Mouse (Mus musculus): ENCODE results near the gene Tcf12. TPM values are rescaled to one million over a fixed set of nuclear protein-coding genes. Genes with fewer than 3 reads are reported as not detected.

Gene Tcf12
- total and polyA plus RNA-seq, 2 experiments = 18.4 to 19.2 TPM

- Histone ChIP-seq H3K79me2 (ENCODE audit: control insufficient read depth, insufficient read depth, low read length) (no peaks in the 10 kb centered on the region), H3K4me1 (ENCODE audit: control insufficient read depth, insufficient read depth, low read length) (no peaks in the 10 kb centered on the region), H3K4me3 (ENCODE audit: insufficient read depth, low read depth, low read length) (no peak overlapping the region), H3K9ac (ENCODE audit: low read depth, low read length) (no peak overlapping the region), H3K36me3 (ENCODE audit: control insufficient read depth, insufficient read depth, low read length) (no peaks in the 10 kb centered on the region), H3K27me3 (ENCODE audit: control insufficient read depth, insufficient read depth, low read length) (no peaks in the 10 kb centered on the region), H3K27ac (replicated peaks; ENCODE audit: insufficient read depth, low read depth, low read length) (no peak overlapping the region)
- no peak for TF ChIP-seq POLR2A (IDR thresholded peaks at IDR 0.05; ENCODE audit: extremely low read depth, insufficient read depth, low read length)
- TF ChIP-seq CTCF (IDR thresholded peaks at IDR 0.05; ENCODE audit: low read depth, low read length) = no peak
- no peak for DNase-seq (ENCODE audit: extremely low read depth, low read depth, low spot score)
Measured at GRCm38 (mm10) chr9:72118490-72118889, 6.8 kb upstream of the Tcf12 start.

- Histone ChIP-seq H3K9ac (ENCODE audit: low read depth, low read length) (peak overlapping the region; percentile 98), H3K4me3 (ENCODE audit: insufficient read depth, low read depth, low read length) (peak overlapping the region; percentile 88), H3K79me2 (ENCODE audit: control insufficient read depth, insufficient read depth, low read length) (peaks cover 7% of the 10 kb centered on the region), H3K36me3 (ENCODE audit: control insufficient read depth, insufficient read depth, low read length) (peaks cover 6% of the 10 kb centered on the region; the same call in 1 of the 2 replicates), H3K4me1 (ENCODE audit: control insufficient read depth, insufficient read depth, low read length) (no peaks in the 10 kb centered on the region), H3K27me3 (ENCODE audit: control insufficient read depth, insufficient read depth, low read length) (no peaks in the 10 kb centered on the region), H3K27ac (replicated peaks; ENCODE audit: insufficient read depth, low read depth, low read length) (peak overlapping the region; percentile 89)
- WGBS = under 1% methylated on average over 90 of the region's 90 CpGs
- DNase-seq (ENCODE audit: extremely low read depth, low read depth, low spot score) = no peak
- no peak for TF ChIP-seq CTCF (IDR thresholded peaks at IDR 0.05; ENCODE audit: low read depth, low read length)
- no peak for TF ChIP-seq POLR2A (IDR thresholded peaks at IDR 0.05; ENCODE audit: extremely low read depth, insufficient read depth, low read length)
Measured at GRCm38 (mm10) chr9:72111004-72111621, 558 bp downstream of the Tcf12 start.

DNA sequence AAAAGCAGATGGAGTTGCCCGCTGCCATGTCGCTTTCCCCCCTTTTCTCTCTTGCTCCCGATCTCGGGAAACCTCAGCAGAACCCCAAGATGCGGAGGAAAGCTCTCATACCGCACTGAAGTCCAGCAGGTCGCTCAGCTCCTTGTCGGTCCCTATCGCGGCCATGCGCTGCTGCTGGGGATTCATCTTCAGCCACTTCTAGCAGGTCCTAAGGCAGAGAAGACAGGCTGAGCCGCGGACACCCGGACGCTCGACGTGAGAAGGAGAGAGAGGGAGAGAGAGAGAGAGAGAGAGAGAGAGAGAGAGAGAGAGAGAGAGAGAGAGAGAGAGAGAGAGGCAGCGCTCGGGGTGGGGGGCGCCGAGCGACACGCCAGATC, 1.1 kb downstream of the Tcf12 start:
- DNase-seq (ENCODE audit: extremely low read depth, low read depth, low spot score) = peak; percentile 43
- no peak for TF ChIP-seq POLR2A (IDR thresholded peaks at IDR 0.05; ENCODE audit: extremely low read depth, insufficient read depth, low read length)
- TF ChIP-seq CTCF (IDR thresholded peaks at IDR 0.05; ENCODE audit: low read depth, low read length) = no peak
- Histone ChIP-seq H3K27me3 (ENCODE audit: control insufficient read depth, insufficient read depth, low read length) (no peaks in the 10 kb centered on the region), H3K27ac (replicated peaks; ENCODE audit: insufficient read depth, low read depth, low read length) (peak overlapping the region; percentile 89; the same call in 1 of the 2 replicates), H3K9ac (ENCODE audit: low read depth, low read length) (peak overlapping the region; percentile 98), H3K4me3 (ENCODE audit: insufficient read depth, low read depth, low read length) (peak overlapping the region; percentile 88), H3K36me3 (ENCODE audit: control insufficient read depth, insufficient read depth, low read length) (peaks cover 6% of the 10 kb centered on the region; the same call in 1 of the 2 replicates), H3K4me1 (ENCODE audit: control insufficient read depth, insufficient read depth, low read length) (no peaks in the 10 kb centered on the region), H3K79me2 (ENCODE audit: control insufficient read depth, insufficient read depth, low read length) (peaks cover 7% of the 10 kb centered on the region)
- under 1% methylated on average over 22 of the region's 23 CpGs for WGBS

DNA sequence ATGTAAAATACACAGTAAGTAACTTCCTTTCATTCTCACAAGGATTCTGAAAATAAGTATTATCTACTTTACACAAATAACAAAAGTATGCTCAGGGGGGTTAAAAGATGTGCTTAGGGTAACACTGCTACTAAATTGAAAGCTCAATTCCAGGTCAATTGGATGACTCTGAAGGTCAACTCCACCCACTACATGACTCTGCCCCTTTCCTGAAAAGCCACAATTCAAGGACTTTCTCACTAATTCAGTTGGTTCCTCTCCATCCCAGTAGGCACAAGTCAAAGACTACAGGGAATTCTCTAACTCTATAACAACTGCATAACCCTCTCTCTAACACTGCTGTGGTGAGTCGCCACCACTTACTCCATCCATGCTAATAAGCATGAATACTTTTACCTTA, 8.2 kb downstream of the Tcf12 start:
- TF ChIP-seq POLR2A (IDR thresholded peaks at IDR 0.05; ENCODE audit: extremely low read depth, insufficient read depth, low read length) (no peak), CTCF (IDR thresholded peaks at IDR 0.05; ENCODE audit: low read depth, low read length) (no peak)
- H3K4me3 ChIP-seq (ENCODE audit: insufficient read depth, low read depth, low read length) = no peak overlapping the region
- H3K27me3 ChIP-seq (ENCODE audit: control insufficient read depth, insufficient read depth, low read length) = no peaks in the 10 kb centered on the region
- H3K36me3 ChIP-seq (ENCODE audit: control insufficient read depth, insufficient read depth, low read length) = peaks cover 6% of the 10 kb centered on the region; the same call in 1 of the 2 replicates
- no peak overlapping the region for H3K27ac ChIP-seq (replicated peaks; ENCODE audit: insufficient read depth, low read depth, low read length)
- H3K79me2 ChIP-seq (ENCODE audit: control insufficient read depth, insufficient read depth, low read length) = peaks cover 8% of the 10 kb centered on the region; the same call in 1 of the 2 replicates
- H3K4me1 ChIP-seq (ENCODE audit: control insufficient read depth, insufficient read depth, low read length) = peaks cover 2% of the 10 kb centered on the region; the same call in 1 of the 2 replicates
- no peak overlapping the region for H3K9ac ChIP-seq (ENCODE audit: low read depth, low read length)
- 100% methylated on average over 1 of the region's 1 CpGs for WGBS
- peak; percentile 32 for DNase-seq (ENCODE audit: extremely low read depth, low read depth, low spot score)

- WGBS = 71% methylated on average over 7 of the region's 7 CpGs
- no peak overlapping the region for H3K27ac ChIP-seq (replicated peaks; ENCODE audit: insufficient read depth, low read depth, low read length)
- H3K9ac ChIP-seq (ENCODE audit: low read depth, low read length) = no peak overlapping the region
- H3K4me3 ChIP-seq (ENCODE audit: insufficient read depth, low read depth, low read length) = no peak overlapping the region
- peaks cover 2% of the 10 kb centered on the region; the same call in 1 of the 2 replicates for H3K4me1 ChIP-seq (ENCODE audit: control insufficient read depth, insufficient read depth, low read length)
- no peaks in the 10 kb centered on the region for H3K27me3 ChIP-seq (ENCODE audit: control insufficient read depth, insufficient read depth, low read length)
- TF ChIP-seq POLR2A (IDR thresholded peaks at IDR 0.05; ENCODE audit: extremely low read depth, insufficient read depth, low read length) = no peak
- TF ChIP-seq CTCF (IDR thresholded peaks at IDR 0.05; ENCODE audit: low read depth, low read length) = no peak
- H3K79me2 ChIP-seq (ENCODE audit: control insufficient read depth, insufficient read depth, low read length) = peaks cover 20% of the 10 kb centered on the region; the same call in 1 of the 2 replicates
- no peaks in the 10 kb centered on the region; the same call in 1 of the 2 replicates for H3K36me3 ChIP-seq (ENCODE audit: control insufficient read depth, insufficient read depth, low read length)
- DNase-seq (ENCODE audit: extremely low read depth, low read depth, low spot score) = no peak
Measured at GRCm38 (mm10) chr9:72099945-72100685, 11.6 kb downstream of the Tcf12 start.
